Mouse (Mus musculus): Measurements from ENCODE around the gene Tchhl1. TPM values are rescaled to one million over a fixed set of nuclear protein-coding genes. Genes with fewer than 3 reads are reported as not detected.

The Tchhl1 gene
- polyA plus RNA-seq (2014; fragmentation: Illumina TruSeq; extraction: RNeasy Lipid Tissue Mini Kit (QIAGEN cat#74804); ENCODE audit: low read depth, low replicate concordance): not detected

DNA sequence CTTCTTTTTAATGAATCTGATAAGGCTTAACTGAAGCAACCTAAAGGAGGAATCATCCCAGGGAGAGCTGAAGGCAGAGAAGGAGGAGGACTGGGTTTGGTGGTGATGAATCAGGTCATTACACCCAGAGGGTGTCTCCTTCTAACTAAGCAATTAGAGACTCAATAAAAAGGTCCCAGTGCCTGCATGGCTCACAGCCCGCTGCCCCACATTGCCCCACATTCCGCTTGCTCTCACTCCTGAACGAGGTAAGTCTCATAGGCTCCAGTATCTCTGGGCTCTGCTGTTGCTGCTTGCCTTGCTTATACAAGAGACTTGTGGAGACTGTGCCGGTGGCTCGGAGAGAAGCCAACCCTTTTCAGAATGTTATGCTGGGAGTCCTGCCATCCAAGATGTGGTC lies at the start of gene Tchhl1:
TSS of gene Tchhl1 (plus strand) at position 194 of the 400 bp plus-strand sequence.

GRCm38 (mm10) chr3:93442030-93442429 lies 26.5 kb upstream of the Tchhl1 start, which contains the start of gene Tchh:
Gene Tchh (plus strand): TSS chr3:93442330.

DNA sequence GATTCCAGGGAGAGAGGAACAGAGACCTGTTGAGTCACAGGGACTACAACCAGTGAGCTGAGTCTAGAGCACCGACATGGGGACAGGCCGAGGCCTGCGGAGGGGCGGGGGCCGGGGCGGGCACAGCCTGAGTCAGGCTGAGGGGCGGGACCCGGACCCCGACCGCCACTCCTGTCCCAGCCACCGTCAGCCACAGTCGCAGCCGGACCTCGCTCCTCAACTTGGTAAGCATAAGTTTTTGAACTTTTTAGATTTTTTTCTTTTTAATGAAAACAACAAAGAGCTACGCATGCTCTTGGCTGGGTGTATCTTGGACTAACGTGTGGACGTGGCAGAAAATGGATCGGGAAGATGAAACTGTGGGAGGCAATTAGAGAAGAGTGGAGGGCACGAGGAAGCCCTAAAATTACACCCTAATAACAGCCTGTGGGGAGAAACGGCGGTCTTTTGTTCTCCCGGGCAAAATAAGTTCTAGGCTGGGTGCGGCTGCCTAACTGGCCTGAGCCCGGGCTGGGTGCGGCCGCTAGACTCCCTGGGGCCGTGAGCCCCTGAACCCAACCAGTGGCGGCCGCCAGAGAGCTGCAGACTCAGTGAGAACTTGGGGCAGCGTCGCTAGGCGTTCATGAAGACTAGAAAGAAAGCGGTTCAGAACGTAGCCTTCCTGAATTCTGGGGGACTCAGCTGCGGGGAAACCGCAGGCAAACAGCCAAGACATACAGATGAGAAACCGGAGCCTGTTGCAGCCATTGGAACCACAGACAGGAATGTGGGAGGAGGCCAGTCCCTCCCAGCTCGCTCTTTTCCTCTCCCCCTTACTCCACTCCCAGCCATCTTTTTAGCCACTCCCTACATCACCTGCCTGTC lies 52.0 kb downstream of the Tchhl1 start, which contains the start of gene S100a11:
TSS of gene S100a11 (plus strand) at position 159 of the 864 bp plus-strand sequence.

Other genes starting within 250 kb of the Tchhl1 start
- gene Flg, start 195.2 kb upstream of the Tchhl1 start, polyA plus RNA-seq (2014; fragmentation: Illumina TruSeq; extraction: RNeasy Lipid Tissue Mini Kit (QIAGEN cat#74804); ENCODE audit: low read depth, low replicate concordance): not detected
- gene Hrnr, start 149.0 kb upstream of the Tchhl1 start, polyA plus RNA-seq (2014; fragmentation: Illumina TruSeq; extraction: RNeasy Lipid Tissue Mini Kit (QIAGEN cat#74804); ENCODE audit: low read depth, low replicate concordance): not detected
- not detected for gene Rptn, start 75.1 kb upstream of the Tchhl1 start, polyA plus RNA-seq (2014; fragmentation: Illumina TruSeq; extraction: RNeasy Lipid Tissue Mini Kit (QIAGEN cat#74804); ENCODE audit: low read depth, low replicate concordance)
- gene Tchh, start 26.4 kb upstream of the Tchhl1 start, polyA plus RNA-seq (2014; fragmentation: Illumina TruSeq; extraction: RNeasy Lipid Tissue Mini Kit (QIAGEN cat#74804); ENCODE audit: low read depth, low replicate concordance): 0.13 TPM
- gene S100a11, start 51.7 kb downstream of the Tchhl1 start, polyA plus RNA-seq (2014; fragmentation: Illumina TruSeq; extraction: RNeasy Lipid Tissue Mini Kit (QIAGEN cat#74804); ENCODE audit: low read depth, low replicate concordance): 21.6 TPM
- gene S100a10, start 86.3 kb downstream of the Tchhl1 start, polyA plus RNA-seq (2014; fragmentation: Illumina TruSeq; extraction: RNeasy Lipid Tissue Mini Kit (QIAGEN cat#74804); ENCODE audit: low read depth, low replicate concordance): 180 TPM
- not detected for gene Tdpoz2, start 183.9 kb downstream of the Tchhl1 start, polyA plus RNA-seq (2014; fragmentation: Illumina TruSeq; extraction: RNeasy Lipid Tissue Mini Kit (QIAGEN cat#74804); ENCODE audit: low read depth, low replicate concordance)
- not detected for gene Tdpoz1, start 207.6 kb downstream of the Tchhl1 start, polyA plus RNA-seq (2014; fragmentation: Illumina TruSeq; extraction: RNeasy Lipid Tissue Mini Kit (QIAGEN cat#74804); ENCODE audit: low read depth, low replicate concordance)
- gene Gm37596, start 224.3 kb downstream of the Tchhl1 start, polyA plus RNA-seq (2014; fragmentation: Illumina TruSeq; extraction: RNeasy Lipid Tissue Mini Kit (QIAGEN cat#74804); ENCODE audit: low read depth, low replicate concordance): not detected